Mouse (Mus musculus) forebrain, embryonic 11.5 days (tissue): ENCODE measurements at regions not wholly inside any gene's neighbourhood (a gene's known extent, or its start where the extent isn't known, plus 50 kb on each side); places are given as distances from the start of the nearest gene placed in this dataset.

Experiments used
- ATAC-seq: fragments of 200-750 bp; cut with Nextera tagmentation; replicated peaks from 2 replicates; pipeline ENCODE4 v1.8.0; 2017; ENCODE audit warnings: moderate TSS enrichment; ENCODE audit not compliant: low FRiP score
- DNase-seq: peaks from one replicate; pipeline ENCODE4 v3.0.0-alpha.2; 2017; ENCODE audit warnings: low spot score
- H3K27ac ChIP-seq: fragments of 300-500 bp; sonication (generic); 2 replicates; pipeline ENCODE4 v1.5.1; 2014; ENCODE audit warnings: low read depth, low read length
- H3K27me3 ChIP-seq: fragments of 300-500 bp; sonication (generic); 2 replicates; pipeline ENCODE4 v1.6.1; 2014; ENCODE audit warnings: mild to moderate bottlenecking, low read length, mixed read lengths; ENCODE audit not compliant: control insufficient read depth, insufficient read depth
- H3K36me3 ChIP-seq: fragments of 300-500 bp; sonication (generic); 2 replicates; pipeline ENCODE4 v1.6.1; 2014; ENCODE audit warnings: mild to moderate bottlenecking, low read length, moderate library complexity, mixed read lengths; ENCODE audit not compliant: control insufficient read depth, insufficient read depth
- H3K4me1 ChIP-seq: fragments of 300-500 bp; sonication (generic); replicated peaks from 2 replicates; pipeline ENCODE4 v1.6.1; 2014; ENCODE audit warnings: low read length, mixed read lengths; ENCODE audit not compliant: control insufficient read depth, insufficient read depth
- H3K4me2 ChIP-seq: fragments of 300-500 bp; sonication (generic); 2 replicates; pipeline ENCODE4 v1.6.1; 2014; ENCODE audit warnings: low read depth, mild to moderate bottlenecking, low read length, moderate library complexity, mixed read lengths; ENCODE audit not compliant: severe bottlenecking
- H3K4me3 ChIP-seq: fragments of 300-500 bp; sonication (generic); 2 replicates; pipeline ENCODE4 v1.5.1; 2014; ENCODE audit warnings: low read depth, low read length
- H3K9ac ChIP-seq: fragments of 300-500 bp; sonication (generic); 2 replicates; pipeline ENCODE4 v1.6.1; 2014; ENCODE audit warnings: low read length
- H3K9me3 ChIP-seq: fragments of 300-500 bp; sonication (generic); 2 replicates; pipeline ENCODE4 v1.6.1; 2016; ENCODE audit warnings: low read length, mixed read lengths; ENCODE audit not compliant: control insufficient read depth
- WGBS: fragments of 180-500 bp; shearing (Covaris S2); extraction: QIAGEN DNeasy Blood & Tissue Kit; methylation state at CpG from one replicate; pipeline ENCODE4 v1.1.7; 2014; 5-methylcytosine and 5-hydroxymethylcytosine counted together

- H3K9ac ChIP-seq, result no peak overlapping the region
- ATAC-seq (no peak), DNase-seq (no peak)
- no peaks in the 10 kb centered on the region for H3K4me1 ChIP-seq
- no peak overlapping the region for H3K4me3 ChIP-seq
- H3K27ac ChIP-seq, result no peak overlapping the region
- no peaks in the 10 kb centered on the region for H3K9me3 ChIP-seq
- no peak overlapping the region for H3K4me2 ChIP-seq
- H3K36me3 ChIP-seq, result no peaks in the 10 kb centered on the region
- 90% methylated on average over 3 of the region's 3 CpGs for WGBS
- H3K27me3 ChIP-seq, result no peaks in the 10 kb centered on the region
These were observed 196.8 kb upstream of the Dio3 start for GRCm38 (mm10) chr12:110081831-110082615.

GRCm38 (mm10) chr12:110082921-110083320, 195.9 kb upstream of the Dio3 start:
- H3K4me1 ChIP-seq, result no peaks in the 10 kb centered on the region
- no peak for DNase-seq
- no peak overlapping the region for H3K9ac ChIP-seq
- no peaks in the 10 kb centered on the region for H3K36me3 ChIP-seq
- no peak for ATAC-seq
- no peaks in the 10 kb centered on the region for H3K9me3 ChIP-seq
- H3K4me3 ChIP-seq, result no peak overlapping the region
- H3K27ac ChIP-seq, result no peak overlapping the region
- no peaks in the 10 kb centered on the region for H3K27me3 ChIP-seq
- WGBS, result 68% methylated on average over 13 of the region's 13 CpGs
- H3K4me2 ChIP-seq, result no peak overlapping the region

- Histone ChIP-seq H3K36me3 (no peaks in the 10 kb centered on the region), H3K4me1 (no peaks in the 10 kb centered on the region), H3K4me2 (no peak overlapping the region), H3K27me3 (no peaks in the 10 kb centered on the region), H3K4me3 (no peak overlapping the region), H3K27ac (no peak overlapping the region), H3K9ac (no peak overlapping the region), H3K9me3 (no peaks in the 10 kb centered on the region)
- DNase-seq (no peak), ATAC-seq (no peak)
- 86% methylated on average over 5 of the region's 5 CpGs for WGBS
These were observed 195.4 kb upstream of the Dio3 start for GRCm38 (mm10) chr12:110083471-110083870.

GRCm38 (mm10) chr12:110086921-110087320, 191.9 kb upstream of the Dio3 start:
- Histone ChIP-seq H3K27ac (no peak overlapping the region), H3K27me3 (no peaks in the 10 kb centered on the region), H3K4me3 (no peak overlapping the region), H3K36me3 (no peaks in the 10 kb centered on the region), H3K9ac (no peak overlapping the region), H3K4me1 (no peaks in the 10 kb centered on the region), H3K9me3 (no peaks in the 10 kb centered on the region), H3K4me2 (no peak overlapping the region)
- DNase-seq, result no peak
- no peak for ATAC-seq
- WGBS, result 87% methylated on average over 2 of the region's 2 CpGs

GRCm38 (mm10) chr12:110087812-110088211, 191.1 kb upstream of the Dio3 start:
- no peak for DNase-seq
- no peak overlapping the region for H3K4me3 ChIP-seq
- H3K9ac ChIP-seq, result no peak overlapping the region
- H3K36me3 ChIP-seq, result no peaks in the 10 kb centered on the region
- no peaks in the 10 kb centered on the region for H3K9me3 ChIP-seq
- H3K4me1 ChIP-seq, result no peaks in the 10 kb centered on the region
- no peaks in the 10 kb centered on the region for H3K27me3 ChIP-seq
- no peak overlapping the region for H3K4me2 ChIP-seq
- H3K27ac ChIP-seq, result no peak overlapping the region
- no peak for ATAC-seq

GRCm38 (mm10) chr12:110102186-110102585, 176.7 kb upstream of the Dio3 start:
- peaks cover 4% of the 10 kb centered on the region; the same call in 1 of the 2 replicates for H3K9me3 ChIP-seq
- H3K4me3 ChIP-seq, result no peak overlapping the region
- H3K27me3 ChIP-seq, result no peaks in the 10 kb centered on the region
- no peaks in the 10 kb centered on the region for H3K36me3 ChIP-seq
- WGBS, result 93% methylated on average over 7 of the region's 7 CpGs
- no peaks in the 10 kb centered on the region for H3K4me1 ChIP-seq
- ATAC-seq (no peak), DNase-seq (no peak)
- no peak overlapping the region for H3K4me2 ChIP-seq
- no peak overlapping the region for H3K27ac ChIP-seq
- H3K9ac ChIP-seq, result no peak overlapping the region

- no peak overlapping the region for H3K9ac ChIP-seq
- DNase-seq (no peak), ATAC-seq (no peak)
- no peak overlapping the region for H3K4me3 ChIP-seq
- no peaks in the 10 kb centered on the region for H3K27me3 ChIP-seq
- H3K27ac ChIP-seq, result no peak overlapping the region
- H3K36me3 ChIP-seq, result no peaks in the 10 kb centered on the region
- H3K9me3 ChIP-seq, result no peaks in the 10 kb centered on the region
- no peaks in the 10 kb centered on the region for H3K4me1 ChIP-seq
- 84% methylated on average over 11 of the region's 11 CpGs for WGBS
- H3K4me2 ChIP-seq, result no peak overlapping the region
These were observed 166.7 kb upstream of the Dio3 start for GRCm38 (mm10) chr12:110112051-110112722.

- ATAC-seq (no peak), DNase-seq (no peak)
- H3K36me3 ChIP-seq, result no peaks in the 10 kb centered on the region
- no peak overlapping the region for H3K4me3 ChIP-seq
- WGBS, result 87% methylated on average over 7 of the region's 7 CpGs
- H3K4me2 ChIP-seq, result no peak overlapping the region
- H3K9ac ChIP-seq, result no peak overlapping the region
- H3K9me3 ChIP-seq, result no peaks in the 10 kb centered on the region
- no peaks in the 10 kb centered on the region for H3K4me1 ChIP-seq
- H3K27ac ChIP-seq, result no peak overlapping the region
- no peaks in the 10 kb centered on the region for H3K27me3 ChIP-seq
These were observed 166.2 kb upstream of the Dio3 start for GRCm38 (mm10) chr12:110112723-110113105.

GRCm38 (mm10) chr12:110120141-110120540, 158.7 kb upstream of the Dio3 start:
- 71% methylated on average over 7 of the region's 7 CpGs for WGBS
- no peak overlapping the region for H3K9ac ChIP-seq
- no peak overlapping the region for H3K4me3 ChIP-seq
- no peaks in the 10 kb centered on the region for H3K27me3 ChIP-seq
- no peaks in the 10 kb centered on the region for H3K9me3 ChIP-seq
- ATAC-seq (no peak), DNase-seq (no peak)
- H3K27ac ChIP-seq, result no peak overlapping the region
- H3K4me2 ChIP-seq, result no peak overlapping the region
- H3K36me3 ChIP-seq, result no peaks in the 10 kb centered on the region
- H3K4me1 ChIP-seq, result no peaks in the 10 kb centered on the region
